Mouse (Mus musculus) lung, adult 2 months (tissue): ENCODE results near the gene Hsf5.

Experiments
- CTCF ChIP-seq: fragments of 200-500 bp; IDR thresholded peaks from 2 replicates; pipeline ENCODE4 v1.5.1; 2011; ENCODE audit warnings: mild to moderate bottlenecking, low read length, control low read depth; ENCODE audit not compliant: insufficient read depth
- POLR2A ChIP-seq: fragments of 200-500 bp; IDR thresholded peaks from 2 replicates; pipeline ENCODE4 v1.6.1; 2011; ENCODE audit warnings: low read depth, mild to moderate bottlenecking, control low read depth, low read length, borderline replicate concordance; ENCODE audit errors: extremely low read depth

DNA sequence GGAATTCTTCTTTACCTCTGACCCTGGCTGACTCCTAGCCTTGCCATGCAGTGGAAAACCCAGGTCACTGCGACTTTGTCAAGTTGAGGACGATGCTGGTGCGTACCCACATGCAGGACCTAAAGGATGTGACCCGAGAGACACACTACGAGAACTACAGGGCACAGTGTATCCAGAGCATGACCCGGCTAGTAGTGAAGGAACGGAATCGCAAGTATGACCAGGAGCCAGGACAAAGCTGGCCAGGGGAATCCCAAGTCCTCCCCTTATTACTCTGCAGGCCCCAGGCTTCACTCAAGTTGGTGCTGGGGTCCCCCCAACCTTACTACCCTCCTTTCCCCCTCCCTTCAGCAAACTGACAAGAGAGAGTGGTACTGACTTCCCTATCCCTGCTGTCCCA is 27.4 kb upstream of the Hsf5 start:
- TF ChIP-seq CTCF (no peak), POLR2A (0 out of 2 replicates have a peak, but pooled peaks have one; percentile 0)
